Mouse (Mus musculus): ENCODE measurements at regions not wholly inside any gene's neighbourhood (a gene's known extent, or its start where the extent isn't known, plus 50 kb on each side); places are given as distances from the start of the nearest gene placed in this dataset.

DNA sequence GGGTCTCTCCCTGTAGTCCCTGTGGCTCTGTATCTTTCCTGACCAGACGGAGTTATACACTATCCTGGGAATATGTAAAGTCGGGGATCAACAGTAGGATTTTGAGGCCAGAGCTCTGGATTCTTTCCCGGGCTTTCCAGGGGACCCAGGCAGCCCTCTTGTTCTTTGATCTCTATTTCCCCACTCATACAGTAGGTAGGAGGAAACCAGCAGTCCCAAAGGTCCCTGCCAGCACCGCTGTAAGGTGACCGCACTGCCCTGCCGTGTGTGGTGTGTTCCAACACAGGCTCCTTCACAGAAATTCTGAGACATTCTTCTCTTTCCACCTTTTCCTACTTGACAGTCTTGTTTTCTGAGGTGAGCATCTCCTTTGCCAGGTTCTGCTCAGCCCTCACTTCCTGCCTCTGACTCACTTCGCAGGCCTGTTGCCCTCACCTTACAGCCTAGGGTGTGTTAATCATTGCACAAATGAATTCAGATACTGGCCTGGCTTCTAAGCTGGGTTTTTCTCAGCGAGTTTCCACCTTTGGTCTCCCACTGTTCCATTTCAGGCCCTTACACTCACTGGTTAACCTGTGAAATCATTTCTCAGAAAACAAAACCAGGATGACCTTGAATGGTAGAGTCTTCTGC lies 53.0 kb upstream of the Shb start:
- TF ChIP-seq NANOG (IDR thresholded peaks at IDR 0.05; ENCODE audit: borderline replicate concordance, low read length) (no peak), CTCF (conservative IDR thresholded peaks at IDR 0.05; ENCODE audit: low read length) (no peak), POU5F1 (IDR thresholded peaks at IDR 0.05; ENCODE audit: borderline replicate concordance, low read length) (no peak)
- peaks cover 75% of the 10 kb centered on the region for H3K4me1 ChIP-seq (replicated peaks; ENCODE audit: low read depth, low read length)
- 0 out of 2 replicates have a peak, but pooled peaks cover 6% of the 10 kb centered on the region for H3K9me3 ChIP-seq (ENCODE audit: low read length)
- H3K27me3 ChIP-seq (ENCODE audit: insufficient read depth, low read length), result peaks cover 61% of the 10 kb centered on the region
- H3K4me3 ChIP-seq (replicated peaks; ENCODE audit: low read length), result no peak overlapping the region
- H3K36me3 ChIP-seq (ENCODE audit: insufficient read depth, low read length), result no peaks in the 10 kb centered on the region

GRCm38 (mm10) chr4:45583966-45584365 lies 51.7 kb upstream of the Shb start:
- 0 out of 2 replicates have a peak, but pooled peaks cover 6% of the 10 kb centered on the region for H3K9me3 ChIP-seq (ENCODE audit: low read length)
- peaks cover 67% of the 10 kb centered on the region for H3K4me1 ChIP-seq (replicated peaks; ENCODE audit: low read depth, low read length)
- peaks cover 55% of the 10 kb centered on the region for H3K27me3 ChIP-seq (ENCODE audit: insufficient read depth, low read length)
- TF ChIP-seq POU5F1 (IDR thresholded peaks at IDR 0.05; ENCODE audit: borderline replicate concordance, low read length), result no peak
- no peak for TF ChIP-seq CTCF (conservative IDR thresholded peaks at IDR 0.05; ENCODE audit: low read length)
- no peak for TF ChIP-seq NANOG (IDR thresholded peaks at IDR 0.05; ENCODE audit: borderline replicate concordance, low read length)
- no peak overlapping the region for H3K4me3 ChIP-seq (replicated peaks; ENCODE audit: low read length)
- H3K36me3 ChIP-seq (ENCODE audit: insufficient read depth, low read length), result no peaks in the 10 kb centered on the region

DNA sequence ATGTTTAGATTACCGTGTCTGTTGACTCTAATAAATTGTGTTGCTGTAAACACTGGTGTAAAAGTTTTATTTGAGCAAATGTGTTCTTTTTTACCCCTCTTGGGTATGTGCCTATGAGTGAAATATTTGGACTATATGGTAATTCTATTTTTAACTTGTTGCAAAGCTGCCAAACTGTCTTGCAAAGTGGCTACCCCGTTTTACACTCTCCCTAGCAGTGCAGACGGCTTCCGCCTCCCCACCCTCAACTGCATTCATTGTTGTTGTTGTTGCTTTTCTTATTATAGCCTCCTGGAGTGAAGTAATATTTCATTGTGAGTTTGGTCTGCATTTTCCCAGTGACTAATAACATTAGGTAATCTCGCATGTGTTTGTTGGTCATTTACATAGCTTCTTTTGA lies 50.2 kb upstream of the Shb start:
- TF ChIP-seq NANOG (IDR thresholded peaks at IDR 0.05; ENCODE audit: borderline replicate concordance, low read length), result no peak
- no peak for TF ChIP-seq POU5F1 (IDR thresholded peaks at IDR 0.05; ENCODE audit: borderline replicate concordance, low read length)
- TF ChIP-seq CTCF (conservative IDR thresholded peaks at IDR 0.05; ENCODE audit: low read length), result no peak
- Histone ChIP-seq H3K27me3 (ENCODE audit: insufficient read depth, low read length) (peaks cover 48% of the 10 kb centered on the region), H3K9me3 (ENCODE audit: low read length) (0 out of 2 replicates have a peak, but pooled peaks cover 3% of the 10 kb centered on the region), H3K4me1 (replicated peaks; ENCODE audit: low read depth, low read length) (peaks cover 67% of the 10 kb centered on the region), H3K36me3 (ENCODE audit: insufficient read depth, low read length) (no peaks in the 10 kb centered on the region), H3K4me3 (replicated peaks; ENCODE audit: low read length) (no peak overlapping the region)
